Mouse (Mus musculus) ovary, postnatal 10 days (tissue): Measurements from ENCODE around the gene Frem2.

Experiments
- DNase-seq: peaks from one replicate; pipeline ENCODE4 v3.0.0; 2022; ENCODE audit warnings: low spot score

Gene Frem2

DNA sequence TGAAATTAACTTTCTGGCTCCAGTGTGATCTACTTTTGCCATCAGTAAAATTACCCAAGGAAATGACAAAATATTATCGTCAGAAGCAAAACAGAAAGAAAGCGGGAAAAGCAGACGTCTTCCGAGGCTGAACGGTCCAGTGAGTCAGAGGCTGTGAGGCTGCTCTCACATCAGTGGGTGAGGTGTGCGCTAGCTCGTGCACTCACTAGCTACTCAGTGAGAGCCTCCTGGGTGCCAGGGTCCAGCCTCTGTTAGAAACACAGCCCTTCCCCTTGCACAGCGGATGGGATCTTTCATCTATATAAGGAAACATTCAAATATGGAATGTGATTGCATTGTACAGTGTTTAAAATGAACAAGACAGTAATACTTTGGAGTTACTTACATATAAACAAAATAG lies 36.8 kb downstream of the Frem2 start:
- no peak for DNase-seq

DNA sequence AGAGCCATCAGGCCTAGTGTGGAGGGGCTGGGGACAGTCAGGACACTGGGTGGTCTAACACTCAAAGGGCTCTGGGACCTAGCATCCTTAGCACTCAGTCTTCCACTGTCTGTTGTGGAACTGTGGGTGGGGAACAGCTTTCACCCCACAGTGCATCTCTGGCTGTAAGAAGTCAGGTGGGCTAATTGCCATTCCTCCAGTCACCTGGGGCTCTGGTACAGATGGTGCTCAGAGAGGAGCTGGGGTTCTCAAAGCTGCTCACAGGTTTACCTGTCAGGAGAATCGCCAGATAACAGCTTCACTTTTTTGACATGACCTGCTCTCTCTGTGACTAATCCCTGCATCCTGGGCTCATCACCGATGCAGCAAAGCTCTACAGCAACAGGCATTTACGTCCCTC lies 46.0 kb downstream of the Frem2 start:
- no peak for DNase-seq

DNA sequence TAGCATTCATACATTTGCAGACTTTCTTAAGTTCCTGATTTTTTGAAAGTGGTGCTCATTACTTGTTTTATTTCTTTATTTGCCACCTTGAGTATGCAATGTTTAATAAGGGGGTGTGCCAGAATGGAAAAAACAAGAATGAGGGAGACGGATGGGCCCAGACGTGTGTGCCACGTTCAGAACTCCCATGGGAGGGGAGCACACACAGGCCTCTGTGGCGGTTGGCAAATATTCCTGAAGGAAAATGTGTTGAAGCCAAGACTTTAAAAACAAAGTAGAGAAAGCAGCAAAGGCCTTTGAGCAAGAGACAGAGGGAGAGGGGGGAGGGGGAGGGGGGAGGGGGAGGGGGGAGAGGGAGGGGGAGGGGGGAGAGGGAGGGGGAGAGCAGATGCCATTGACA lies 47.3 kb downstream of the Frem2 start:
- DNase-seq = no peak

DNA sequence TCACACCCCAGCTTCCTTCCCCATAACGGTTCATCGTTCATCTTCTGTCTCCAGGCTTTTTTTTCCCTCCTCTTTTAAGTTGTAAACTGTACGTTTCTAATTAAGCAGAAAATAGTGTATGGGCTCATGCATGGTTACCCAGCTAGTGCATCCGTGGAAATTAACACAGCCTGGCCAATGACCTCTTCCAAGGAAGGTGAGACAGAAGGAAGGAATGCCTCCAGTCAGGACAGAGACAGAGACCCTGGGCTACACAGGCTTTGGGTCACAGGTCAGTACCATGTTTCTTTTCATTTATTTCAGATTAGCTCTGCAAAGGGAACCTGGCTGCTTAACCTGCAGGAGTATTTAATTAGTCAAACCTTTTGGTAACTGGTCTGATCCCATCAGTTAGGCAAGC lies 57.0 kb downstream of the Frem2 start:
- no peak for DNase-seq

DNA sequence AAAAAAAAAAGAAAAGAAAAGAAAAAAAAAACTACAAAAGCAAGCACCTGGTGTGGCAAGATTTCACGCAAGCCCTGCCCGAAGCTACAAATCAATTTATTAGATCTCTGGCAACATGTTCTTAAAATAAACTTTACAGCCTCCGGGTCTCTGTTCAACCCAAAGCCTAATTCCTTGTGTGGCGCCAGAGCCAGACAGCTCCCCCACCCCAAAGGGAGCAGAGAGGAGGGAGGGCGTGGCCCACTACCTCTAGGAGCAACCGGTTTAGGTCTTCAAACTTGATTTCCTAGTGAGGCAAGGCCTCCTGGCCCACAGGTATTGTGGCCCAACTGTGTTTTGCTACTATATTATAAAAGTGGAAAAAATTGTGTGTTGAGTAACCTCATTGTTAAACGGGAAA lies 57.8 kb downstream of the Frem2 start:
- DNase-seq = no peak

DNA sequence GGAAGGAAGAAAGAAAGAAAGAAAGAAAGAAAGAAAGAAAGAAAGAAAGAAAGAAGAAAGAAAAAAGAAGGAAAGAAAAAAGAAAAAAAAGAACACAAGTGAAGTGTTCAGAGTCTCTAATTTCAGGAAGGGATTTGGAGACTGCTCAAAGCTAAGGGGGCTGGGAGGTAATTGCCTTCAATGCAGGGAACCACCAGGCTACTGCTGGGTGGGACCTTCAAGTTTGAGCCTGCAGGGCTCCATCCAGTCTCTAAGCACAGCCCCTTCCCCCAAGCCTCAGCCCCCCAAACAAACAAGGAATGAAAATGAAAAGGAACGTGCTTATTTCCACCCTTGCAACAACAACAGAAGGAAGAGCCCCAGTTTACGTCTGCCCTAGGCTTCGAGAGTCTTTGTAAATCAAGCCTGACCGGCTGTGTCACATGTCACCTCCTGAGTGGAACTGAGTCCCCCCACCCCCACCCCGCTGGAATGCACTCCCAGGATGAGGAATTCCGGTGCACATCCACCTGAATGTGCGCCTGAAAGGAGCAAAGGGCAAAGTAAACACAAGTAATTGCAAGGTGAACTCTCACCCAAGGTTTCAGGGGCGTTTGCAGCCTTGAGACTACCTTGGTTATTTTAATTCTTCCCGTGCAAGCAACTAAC lies 58.9 kb downstream of the Frem2 start:
- no peak for DNase-seq

DNA sequence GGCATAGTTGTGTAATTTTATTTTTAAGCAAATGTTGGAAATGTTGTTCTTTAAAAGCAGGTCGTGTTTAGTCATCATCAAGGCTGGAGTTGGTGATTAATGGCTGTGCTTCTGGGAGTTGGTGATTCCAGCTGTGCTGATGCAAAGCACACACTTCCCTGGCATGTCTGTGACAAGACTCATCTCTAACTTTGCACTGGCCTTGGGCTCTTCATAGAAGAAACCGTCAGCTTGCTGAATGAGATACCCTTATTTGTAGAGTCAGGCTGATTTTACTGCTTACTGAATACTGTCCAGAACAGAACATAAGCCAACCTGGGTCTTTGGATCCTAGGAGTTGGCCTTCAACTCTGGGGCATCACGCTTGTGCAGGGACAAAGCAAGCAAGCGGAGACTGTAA lies 62.7 kb downstream of the Frem2 start:
- no peak for DNase-seq

DNA sequence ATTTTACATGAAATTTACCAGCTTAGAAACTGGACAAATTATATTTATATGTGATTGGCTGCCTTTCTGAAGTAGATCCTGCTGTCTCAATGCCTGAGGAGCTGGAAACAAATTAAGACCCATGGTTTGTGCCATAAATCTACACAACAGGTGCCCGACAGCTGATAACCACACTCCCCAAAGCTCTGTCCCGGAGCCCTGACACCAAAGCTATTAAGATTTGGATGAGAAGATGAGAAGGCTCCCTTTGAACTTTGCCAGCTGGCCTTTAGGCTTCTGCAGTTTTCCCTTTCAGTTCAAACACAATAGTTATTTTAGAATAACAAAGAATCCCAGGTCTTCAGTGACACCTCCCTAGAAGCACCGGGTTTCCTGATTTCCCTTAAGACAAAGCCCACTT lies 63.4 kb downstream of the Frem2 start:
- DNase-seq = no peak

DNA sequence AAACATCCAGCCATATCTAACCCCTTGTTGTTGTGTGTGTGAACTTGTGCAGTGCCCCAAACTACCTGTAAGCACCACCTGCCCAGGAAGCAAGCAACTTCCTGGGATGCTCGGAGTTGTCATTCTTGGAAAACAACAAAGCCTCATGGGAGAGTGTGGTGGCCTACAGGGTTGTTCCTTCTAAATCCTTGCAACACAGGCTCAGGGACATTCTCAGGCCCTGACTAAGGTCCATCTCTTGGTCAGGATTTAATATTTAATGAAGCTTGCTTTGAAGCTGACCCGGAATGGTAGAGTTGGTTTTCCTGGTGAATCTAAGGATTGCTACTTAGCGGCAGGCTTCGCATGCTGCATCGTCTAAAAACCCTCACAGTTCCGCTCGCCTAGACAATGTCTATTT lies 65.1 kb downstream of the Frem2 start:
- no peak for DNase-seq

DNA sequence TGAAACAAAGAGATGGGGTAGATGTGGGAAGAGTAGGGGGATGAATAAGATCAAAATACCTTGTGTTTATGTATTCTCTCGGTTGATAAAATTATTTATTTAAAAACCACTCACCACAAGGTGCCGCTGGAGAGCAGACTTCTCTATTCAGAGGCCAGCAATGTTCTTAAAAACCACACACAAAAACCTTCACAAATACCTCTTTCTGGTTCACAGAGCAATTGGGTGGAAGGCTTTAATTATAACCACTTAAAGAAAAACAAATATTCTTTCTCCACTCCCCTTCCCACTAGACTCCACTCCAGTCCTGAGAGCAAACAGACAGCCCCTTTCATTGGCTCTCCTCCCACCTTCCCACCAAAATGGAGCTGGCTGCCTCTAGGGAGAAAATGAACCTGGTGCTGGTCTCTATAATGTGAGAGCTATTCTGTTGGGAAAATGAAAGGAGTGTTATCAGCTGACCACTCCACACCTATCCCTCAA lies 67.0 kb downstream of the Frem2 start:
- peak; percentile 29 for DNase-seq

DNA sequence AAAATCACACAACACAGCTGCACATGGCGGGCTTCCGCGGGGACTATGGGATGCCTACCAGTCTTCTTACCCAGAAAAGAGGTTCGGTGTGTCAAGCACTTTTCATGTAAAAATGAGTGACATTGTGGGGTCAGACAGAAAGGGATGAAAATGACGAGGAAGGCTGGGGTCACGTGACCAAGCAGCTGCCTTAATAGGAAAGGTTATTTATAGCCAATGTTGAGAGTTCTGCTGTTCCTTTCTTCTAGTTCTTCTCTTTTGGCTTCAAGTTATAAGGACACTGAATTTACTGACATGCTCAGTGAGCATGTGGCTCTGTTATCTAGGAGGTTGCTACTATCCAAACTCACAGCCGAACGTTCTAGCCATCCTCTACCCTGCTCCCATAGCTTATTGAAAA lies 73.9 kb downstream of the Frem2 start:
- DNase-seq = no peak

DNA sequence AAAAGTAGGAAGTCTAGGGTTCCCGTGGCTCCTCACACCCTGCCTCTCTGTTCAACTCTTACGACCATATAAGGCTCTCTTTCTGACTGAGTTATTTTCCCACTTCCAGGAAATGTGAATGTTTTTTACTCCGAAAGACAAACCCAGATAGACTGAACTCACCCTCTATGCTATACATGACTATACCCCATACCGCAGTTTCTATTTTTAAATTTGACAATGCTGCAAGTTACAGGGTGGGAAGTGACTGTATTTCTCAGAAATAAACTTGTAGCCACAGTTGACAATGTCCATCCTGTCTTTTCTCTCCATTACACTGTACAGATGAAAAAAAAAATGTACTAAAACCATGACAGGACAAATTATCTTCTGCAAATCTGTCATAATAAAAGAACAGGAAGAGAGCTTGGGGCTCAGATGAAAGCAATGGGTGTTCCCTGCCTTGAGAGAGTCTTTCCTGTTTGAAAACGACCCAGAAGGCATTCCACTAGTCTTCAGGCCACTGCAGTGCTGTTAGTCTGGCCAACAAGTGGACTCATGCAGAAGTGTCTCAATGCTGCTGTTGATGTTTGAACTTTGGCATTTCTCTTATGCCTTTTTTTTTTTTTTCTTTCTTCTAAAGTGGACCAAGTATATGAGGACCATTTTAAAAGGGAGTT lies 76.4 kb downstream of the Frem2 start:
- DNase-seq = no peak

DNA sequence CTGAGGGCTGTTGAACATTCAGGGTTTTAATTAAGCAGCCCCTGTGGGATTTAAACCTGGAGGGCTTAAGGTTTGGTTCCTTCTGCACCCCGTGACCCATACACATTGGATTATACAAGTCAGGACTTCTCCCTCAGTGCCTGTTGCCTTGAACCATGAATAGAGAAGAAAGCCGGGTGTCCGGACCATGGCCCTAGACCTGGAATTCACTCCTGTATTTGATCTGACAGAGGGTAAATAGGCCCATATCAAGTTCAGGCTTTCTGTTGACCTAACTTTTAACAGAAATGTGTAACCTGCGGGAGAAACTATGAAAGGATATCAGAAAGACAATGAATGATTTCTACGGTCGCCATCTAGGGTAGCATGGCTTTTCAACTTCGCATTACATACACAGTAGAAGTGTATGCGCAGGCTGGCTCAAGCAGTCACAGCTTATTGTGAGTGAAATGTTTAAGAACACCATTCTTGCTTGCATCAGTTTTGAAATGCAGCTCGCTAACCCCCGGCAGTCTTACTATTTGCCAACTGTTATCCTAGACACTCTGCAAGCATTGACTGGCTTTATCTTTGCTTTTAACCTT lies 77.9 kb downstream of the Frem2 start:
- no peak for DNase-seq

DNA sequence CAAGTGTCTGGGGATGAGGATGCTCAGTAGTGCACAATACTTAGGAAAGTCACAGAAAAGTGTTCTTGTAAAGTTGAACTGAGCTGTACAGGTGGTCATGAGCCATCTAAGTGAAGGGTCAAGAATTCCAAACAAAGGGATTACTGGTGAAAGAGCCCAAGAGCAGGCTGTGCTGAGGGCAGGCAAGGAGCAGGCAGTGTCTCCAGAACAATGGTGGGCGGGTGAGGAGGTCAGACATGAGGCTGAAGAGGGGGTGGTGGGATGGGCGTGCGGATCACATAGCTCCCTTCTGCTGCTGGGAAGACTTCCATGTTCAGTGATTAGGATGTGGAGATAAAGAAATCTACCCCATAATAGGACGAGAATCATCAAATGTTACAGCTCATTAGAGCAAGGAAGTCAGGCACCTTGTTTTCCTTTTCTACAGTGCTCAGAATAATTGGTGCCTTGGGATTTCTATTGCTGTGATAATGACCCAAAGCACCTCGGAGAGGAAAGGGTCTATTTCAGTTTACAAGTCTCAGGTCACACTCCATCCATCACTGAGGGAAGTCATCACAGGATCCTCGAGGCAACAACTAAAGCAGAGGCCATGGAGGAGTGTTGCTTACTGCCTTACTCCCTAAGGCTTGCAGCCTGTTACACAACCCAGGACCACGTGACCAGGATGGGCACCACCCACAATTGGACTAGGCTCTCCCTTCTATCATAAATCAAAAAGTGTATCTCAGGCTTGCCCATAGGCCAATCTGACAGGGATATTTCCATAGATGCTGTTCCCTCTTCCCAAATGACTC lies 80.6 kb downstream of the Frem2 start:
- DNase-seq = no peak

DNA sequence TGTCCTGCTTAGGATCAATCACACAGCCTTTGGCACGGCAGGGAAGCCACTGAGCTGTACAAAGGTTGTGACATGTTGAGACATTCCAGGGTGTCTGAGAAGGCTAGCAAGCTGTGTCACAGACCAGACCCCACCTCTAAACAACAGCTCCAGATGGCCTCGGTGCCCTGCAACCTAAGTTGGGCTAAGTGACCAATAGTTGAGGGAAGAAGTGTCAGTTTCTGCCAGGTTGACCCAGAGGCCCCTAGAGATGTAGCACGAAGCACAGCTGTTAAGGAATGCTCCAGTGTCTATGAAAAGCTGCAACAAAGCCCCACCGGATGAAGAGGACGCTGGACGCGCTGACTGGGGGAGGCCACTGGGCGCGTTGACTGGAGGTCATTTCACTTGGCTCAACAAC lies 83.0 kb downstream of the Frem2 start:
- DNase-seq = no peak

DNA sequence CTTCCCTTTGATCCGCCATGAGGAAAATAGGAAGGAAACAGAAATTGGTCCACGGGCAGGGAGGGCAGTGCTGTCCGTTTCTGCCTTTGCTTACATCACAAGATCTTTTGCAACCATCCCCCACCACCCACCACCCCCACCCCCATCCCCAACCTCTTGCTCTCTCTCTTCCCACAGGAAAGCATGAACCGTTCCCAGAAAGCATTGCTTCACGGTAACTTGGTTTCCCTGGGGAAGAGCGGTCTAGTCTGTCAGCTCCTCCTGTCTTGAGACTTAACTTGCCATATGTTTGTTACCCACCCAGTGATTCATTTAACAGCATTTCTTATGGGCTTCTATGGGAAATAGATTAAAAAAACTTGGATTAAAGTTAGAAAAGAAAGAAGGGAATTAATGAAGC lies 85.5 kb downstream of the Frem2 start:
- DNase-seq = no peak

DNA sequence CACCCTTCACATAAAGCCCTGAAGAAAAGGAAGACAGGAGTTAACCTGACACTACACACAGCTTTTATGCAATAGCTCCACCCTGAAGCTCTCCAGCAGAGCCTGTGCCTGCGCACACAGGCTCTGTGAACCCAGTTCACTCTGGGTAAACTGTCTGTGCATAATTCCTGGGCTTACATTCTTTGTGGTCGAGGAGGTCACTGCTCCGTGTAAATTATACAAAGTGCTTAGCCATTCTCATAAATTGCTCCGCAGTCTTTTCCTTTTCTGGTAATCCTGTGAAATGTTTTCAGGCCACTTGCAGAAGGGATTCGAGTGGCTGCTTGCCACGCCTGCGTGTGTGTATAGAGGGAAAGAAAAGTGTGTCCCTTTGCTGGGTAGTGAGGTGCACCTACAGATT lies 92.6 kb downstream of the Frem2 start:
- no peak for DNase-seq

DNA sequence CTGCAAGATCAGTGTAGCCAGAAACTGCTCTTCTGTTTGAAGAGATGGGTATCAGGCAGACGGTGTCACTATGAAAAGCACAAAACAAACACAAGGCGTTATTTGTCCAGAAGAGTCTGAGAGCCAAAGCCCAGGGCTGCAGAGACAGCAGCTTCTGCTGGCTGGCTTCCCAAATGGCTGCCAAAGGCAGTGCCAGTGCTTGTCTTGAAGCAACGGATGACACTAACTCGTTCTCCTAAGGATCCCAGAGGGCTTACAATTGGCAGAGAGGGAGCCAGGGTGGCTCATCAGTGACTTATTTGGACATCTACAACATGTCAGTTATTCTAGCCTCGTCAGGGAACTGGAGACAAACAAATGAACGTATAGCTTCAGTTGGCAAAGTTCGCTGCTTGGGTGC lies 93.4 kb downstream of the Frem2 start:
- DNase-seq = no peak

DNA sequence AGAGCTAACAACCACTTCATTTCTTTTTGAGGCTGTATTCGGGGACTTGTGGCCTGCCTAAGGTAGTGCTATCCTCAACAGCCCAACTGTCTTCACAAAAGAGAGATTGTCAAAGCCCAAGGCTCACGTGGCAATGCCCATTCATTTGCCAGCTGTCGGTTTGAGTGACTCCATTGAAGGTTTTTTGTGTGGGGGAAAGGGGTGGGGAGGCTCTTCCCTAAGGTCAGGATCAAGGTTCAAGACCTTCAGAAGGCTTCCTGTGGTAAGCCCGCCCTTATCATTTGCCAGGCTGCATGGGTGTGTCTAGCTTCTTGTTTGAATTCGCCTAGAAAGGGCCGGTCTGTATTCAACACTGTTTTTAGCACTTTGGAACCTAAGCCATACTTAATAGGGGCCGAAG lies 95.3 kb downstream of the Frem2 start:
- no peak for DNase-seq

DNA sequence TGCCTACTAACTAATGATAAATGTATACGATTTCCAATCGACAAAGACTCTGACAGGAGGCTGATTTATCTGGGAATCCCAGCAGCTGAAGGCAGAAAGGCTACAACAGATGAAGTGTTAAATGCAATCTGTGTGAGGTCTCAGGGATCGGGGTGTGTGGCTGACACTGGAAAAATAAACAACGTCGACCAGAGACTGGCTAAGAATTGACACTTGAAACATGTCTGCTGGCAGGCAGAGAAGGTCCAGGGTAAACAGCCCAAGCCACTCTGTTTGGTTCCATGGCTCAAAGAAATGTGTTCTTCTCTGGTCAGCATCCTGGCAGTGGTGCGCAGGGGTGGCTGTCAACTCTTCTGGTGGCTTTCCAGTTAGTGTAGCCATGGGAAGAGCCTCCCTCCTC lies 98.1 kb downstream of the Frem2 start:
- no peak for DNase-seq

DNA sequence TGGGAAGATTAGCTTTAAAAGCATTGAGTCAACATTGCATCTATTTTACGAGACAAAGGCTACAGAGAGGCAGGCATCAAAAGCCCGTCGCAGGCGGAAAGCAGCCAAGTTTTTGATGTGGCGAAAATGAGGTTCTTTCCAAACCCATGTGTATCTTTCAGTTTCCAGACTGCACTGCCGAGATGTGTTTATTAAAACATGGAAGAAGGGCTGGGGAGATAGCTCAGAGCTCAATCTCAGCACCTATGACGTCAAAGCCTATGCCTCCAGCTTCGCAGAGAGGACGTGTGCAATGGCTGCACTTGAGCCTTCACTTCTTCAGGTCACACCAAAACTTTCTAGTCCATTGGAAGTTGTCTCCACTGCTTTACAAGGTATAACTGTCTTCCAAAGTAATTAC lies 98.9 kb downstream of the Frem2 start:
- no peak for DNase-seq

DNA sequence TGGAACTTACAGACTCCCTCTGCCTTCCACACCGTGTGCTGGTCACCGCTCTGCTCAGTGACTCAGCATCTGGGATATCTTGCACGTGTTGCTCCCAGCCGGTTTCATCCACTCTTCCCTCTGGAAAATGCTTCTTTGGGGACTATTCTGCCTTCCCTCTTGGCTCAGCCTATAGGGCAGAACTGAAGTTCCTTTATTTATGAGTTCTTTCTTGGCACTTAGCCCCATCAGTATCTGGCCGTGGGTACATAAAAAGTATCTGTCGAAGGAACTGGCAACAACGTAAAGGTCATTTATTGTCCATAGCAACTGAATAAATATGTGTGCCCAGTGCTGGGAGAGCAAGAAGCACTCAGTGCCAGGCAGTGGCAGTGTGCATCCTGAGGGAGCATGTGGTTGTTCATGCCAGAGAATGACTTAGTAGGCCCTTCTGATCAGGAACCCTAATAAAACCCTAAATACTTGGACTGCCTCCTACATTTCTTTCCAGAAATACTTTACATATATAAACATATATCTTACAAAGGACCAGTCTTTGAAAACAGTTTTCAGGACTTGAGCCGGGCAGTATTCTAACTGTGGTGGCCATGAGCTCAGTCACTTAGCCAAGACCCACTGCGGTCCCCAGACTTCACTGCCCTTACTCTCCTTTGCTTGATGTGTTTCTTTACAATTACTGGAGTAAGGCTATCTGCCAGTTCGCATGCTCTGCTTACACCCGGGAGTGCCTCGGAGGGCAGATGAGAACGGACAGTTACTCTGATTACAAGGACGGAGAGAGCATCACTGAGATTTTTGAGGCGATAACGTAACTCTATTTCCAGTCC lies 99.6 kb downstream of the Frem2 start:
- no peak for DNase-seq
